Mouse (Mus musculus) left cerebral cortex, adult 9 months (tissue): ENCODE data around the gene Samd8.

Experiments
- DNase-seq, 2 experiments: peaks; one replicate each; pipeline ENCODE4 v3.0.0; 2022; ENCODE audit warnings: low spot score in 2 of 2

The Samd8 gene

GRCm38 (mm10) chr14:21792250-21792649, 41.9 kb downstream of the Samd8 start:
- peak in 1 of 2 experiments; percentile 34 for DNase-seq

DNA sequence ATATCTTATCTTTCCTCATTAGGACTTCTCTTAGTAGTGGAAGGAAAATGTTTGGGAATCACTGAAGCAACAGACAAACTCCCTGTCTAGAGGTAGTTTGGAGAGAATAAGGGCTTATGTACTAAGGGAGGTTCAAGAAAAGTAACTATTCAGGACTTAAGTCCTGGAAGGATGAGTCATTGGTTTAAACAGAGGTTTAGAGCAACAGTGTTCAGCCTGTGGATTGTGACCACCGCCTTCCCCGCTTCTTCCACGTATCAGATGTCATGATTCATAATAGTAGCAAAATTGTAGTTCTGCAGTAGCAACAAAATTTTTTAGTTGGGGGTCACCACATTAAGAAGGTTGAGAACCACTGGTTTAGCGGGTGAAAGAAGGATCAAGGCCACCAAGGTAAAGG, 50.3 kb downstream of the Samd8 start:
- no peak for DNase-seq

DNA sequence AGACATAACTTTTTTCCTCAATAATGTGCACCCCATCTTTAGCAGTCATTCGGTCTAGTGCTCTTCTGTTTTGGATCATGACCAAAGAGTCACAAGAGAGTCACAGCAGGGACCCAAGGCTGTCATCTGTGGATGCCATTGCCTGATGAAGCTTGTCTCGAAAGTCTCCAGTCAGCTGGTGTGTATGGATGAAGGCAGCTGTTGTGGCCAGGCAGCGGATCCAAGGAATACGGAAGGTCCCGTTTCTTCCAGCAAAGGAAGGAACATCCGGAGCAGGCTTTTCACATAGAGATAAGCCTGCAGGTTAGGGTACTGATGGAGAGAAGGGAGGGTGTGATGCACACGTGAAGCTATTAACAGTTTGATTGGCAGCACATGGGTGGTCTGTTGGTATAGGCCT, 51.3 kb downstream of the Samd8 start:
- no peak for DNase-seq

GRCm38 (mm10) chr14:21802543-21803206, 52.3 kb downstream of the Samd8 start:
- no peak for DNase-seq

- no peak for DNase-seq
These were observed 55.9 kb downstream of the Samd8 start for GRCm38 (mm10) chr14:21806203-21806602.

DNA sequence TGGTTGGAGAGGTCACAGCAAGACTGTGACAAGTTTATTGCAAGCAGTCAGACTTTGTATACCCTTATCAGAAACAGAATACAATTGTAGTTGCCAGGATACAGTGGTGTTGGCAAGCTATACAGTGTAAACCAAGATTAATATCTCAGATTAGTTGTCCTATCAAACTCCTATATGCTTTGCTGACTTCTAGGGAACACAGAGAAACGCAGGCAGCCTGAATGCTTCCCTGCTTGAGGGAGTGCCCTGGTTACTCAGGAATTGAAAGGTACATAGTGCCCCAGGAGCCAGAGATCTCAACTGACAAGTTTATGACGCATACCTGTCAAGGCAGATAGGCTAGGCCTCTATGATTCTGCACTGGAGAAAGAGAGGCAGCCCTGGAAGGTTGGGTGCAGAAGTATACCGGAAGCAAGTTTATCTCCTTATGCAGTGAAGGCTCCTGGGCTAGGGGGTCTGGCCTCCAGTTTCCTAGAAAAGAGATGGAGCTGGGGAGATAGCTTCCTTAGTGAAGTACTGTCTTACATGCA, 56.4 kb downstream of the Samd8 start:
- DNase-seq, result no peak

GRCm38 (mm10) chr14:21808208-21808922, 58.0 kb downstream of the Samd8 start:
- no peak for DNase-seq

DNA sequence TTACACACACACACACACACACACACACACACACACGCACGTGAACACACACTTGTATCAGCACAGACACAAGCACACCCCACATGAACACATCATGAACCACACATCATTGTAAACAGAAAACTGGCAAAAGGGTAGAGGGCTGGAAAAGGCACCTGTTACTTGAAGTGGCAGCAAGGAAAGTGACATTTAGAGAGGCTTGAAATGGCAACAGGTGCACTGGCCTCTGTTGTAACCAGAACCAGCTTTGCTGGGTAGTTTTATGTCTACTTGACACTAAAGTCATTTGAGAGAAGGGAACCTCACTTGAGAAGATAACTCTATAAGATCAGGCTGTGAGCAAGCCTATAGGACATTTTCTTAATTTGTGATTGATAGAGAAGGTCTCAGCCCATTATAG, 59.1 kb downstream of the Samd8 start:
- DNase-seq, result no peak

GRCm38 (mm10) chr14:21811301-21811700, 61.0 kb downstream of the Samd8 start:
- no peak for DNase-seq

GRCm38 (mm10) chr14:21811744-21812393, 61.5 kb downstream of the Samd8 start:
- DNase-seq, result no peak

DNA sequence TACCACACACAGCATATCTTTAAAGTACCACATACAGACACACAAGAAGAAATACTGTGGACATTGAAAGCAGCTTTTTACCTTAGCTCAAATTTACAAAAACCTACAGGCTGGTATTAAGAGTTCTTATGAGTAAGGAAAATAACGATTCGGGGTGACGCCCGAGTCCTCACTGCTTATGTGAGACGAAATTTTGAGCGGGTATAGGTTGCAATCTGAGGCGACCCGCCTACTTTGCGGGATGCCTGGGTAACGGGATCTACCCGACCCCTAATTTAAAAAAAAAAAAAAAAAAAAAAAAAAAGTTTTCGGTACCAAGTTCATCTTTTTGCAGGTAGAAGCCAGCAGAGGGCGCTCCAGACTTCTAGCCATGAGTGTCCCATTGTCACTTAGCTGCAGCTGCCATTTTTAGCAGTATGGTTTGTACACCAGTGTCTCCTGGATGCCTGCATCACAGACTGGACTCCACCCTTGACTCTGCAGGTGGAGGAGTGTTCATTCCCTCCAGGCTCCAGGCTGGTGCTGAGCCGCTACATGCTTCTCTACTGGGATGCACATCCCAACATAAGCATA, 62.3 kb downstream of the Samd8 start:
- DNase-seq, result peak in 1 of 2 experiments; percentile 61

- DNase-seq, result no peak
These were observed 62.9 kb downstream of the Samd8 start for GRCm38 (mm10) chr14:21813216-21813615.

- DNase-seq, result no peak
These were observed 63.5 kb downstream of the Samd8 start for GRCm38 (mm10) chr14:21813847-21814246.

- no peak for DNase-seq
These were observed 64.3 kb downstream of the Samd8 start for GRCm38 (mm10) chr14:21814606-21815005.

GRCm38 (mm10) chr14:21816255-21816654, 65.9 kb downstream of the Samd8 start:
- no peak for DNase-seq

- no peak for DNase-seq
These were observed 67.1 kb downstream of the Samd8 start for GRCm38 (mm10) chr14:21817453-21817852.

DNA sequence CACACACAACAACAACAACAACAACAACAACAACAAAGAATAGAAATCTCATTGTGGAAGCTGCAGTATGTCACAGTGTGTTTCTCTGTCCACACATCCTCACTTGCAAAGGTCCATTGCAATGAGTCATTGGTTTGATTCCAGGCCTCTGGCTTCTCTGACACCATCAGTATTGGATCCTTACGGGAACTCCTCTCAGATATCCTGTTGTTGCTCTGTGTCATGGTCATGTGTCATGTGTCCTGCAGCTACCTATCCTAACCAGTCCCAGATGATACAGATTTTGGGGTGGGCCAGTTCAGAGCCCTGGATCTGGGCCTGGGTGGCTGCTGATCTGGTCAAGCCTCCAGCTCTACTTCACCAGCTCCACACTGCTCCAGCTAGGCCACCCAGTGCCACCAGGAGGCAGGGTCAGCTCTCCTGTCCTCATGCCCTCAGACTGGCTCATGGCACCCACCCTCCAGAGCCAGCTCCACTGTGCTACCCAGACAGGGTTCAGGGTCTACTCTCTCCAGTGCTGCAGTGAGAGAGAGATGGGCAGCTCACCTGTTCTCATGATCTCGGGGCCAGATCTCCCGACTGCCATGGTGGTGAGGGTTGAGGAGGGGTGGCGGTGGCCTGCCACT, 70.7 kb downstream of the Samd8 start:
- no peak for DNase-seq

- DNase-seq, result no peak
These were observed 72.0 kb downstream of the Samd8 start for GRCm38 (mm10) chr14:21822307-21822706.

- peak; percentile 64 to 85 for DNase-seq
These were observed 72.6 kb downstream of the Samd8 start for GRCm38 (mm10) chr14:21822795-21823374.

- no peak for DNase-seq
These were observed 73.6 kb downstream of the Samd8 start for GRCm38 (mm10) chr14:21823897-21824296.

DNA sequence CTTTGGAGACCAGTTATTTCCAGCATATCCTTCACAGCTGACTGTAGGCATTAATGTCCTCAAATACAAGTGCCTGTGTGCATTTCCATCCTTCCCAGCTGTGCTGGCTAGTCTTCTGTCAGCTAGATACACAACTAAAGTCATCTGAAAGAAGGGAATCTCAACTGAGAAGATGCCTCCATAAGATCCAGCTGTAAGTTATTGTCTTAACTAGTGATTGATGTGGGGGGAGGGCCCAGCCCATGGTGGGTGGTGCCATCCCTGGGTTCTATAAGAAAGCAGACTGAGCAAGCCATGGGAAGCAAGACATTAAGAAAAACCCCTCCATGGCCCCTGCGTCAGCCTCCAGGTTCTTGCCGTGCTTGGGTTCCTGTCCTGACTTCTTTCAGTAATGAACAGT, 74.6 kb downstream of the Samd8 start, which contains the start of gene Vdac2:
Gene Vdac2 (plus strand): TSS at position 301 of the 400 bp plus-strand sequence.
- DNase-seq, result no peak
